Mouse (Mus musculus) spleen, adult 2 months (tissue): Measurements from ENCODE around the gene Polr3e. TPM values are rescaled to one million over a fixed set of nuclear protein-coding genes. Genes with fewer than 3 reads are reported as not detected.
"Not testable (repeated sequence)": the region's sequence is repeated elsewhere in the genome, so short reads cannot be mapped to it uniquely, and the experiment has no call there.

ENCODE experiments used
- DNase-seq, 2 experiments: peaks; one replicate each; pipeline versions ENCODE4 v3.0.0 to v3.0.0-alpha.2; 2012 to 2021; ENCODE audit warnings: low spot score in 2 of 2, low read depth in 1 of 2
- H3K27ac ChIP-seq: fragments of 200-500 bp; 2 replicates; pipeline ENCODE4 v1.5.1; 2012; ENCODE audit warnings: low read length, inconsistent platforms; ENCODE audit not compliant: insufficient read depth
- H3K27me3 ChIP-seq: fragments of 200-500 bp; 2 replicates; pipeline ENCODE4 v1.6.1; 2012; ENCODE audit warnings: mild to moderate bottlenecking, moderate library complexity, low read length, inconsistent platforms; ENCODE audit not compliant: control insufficient read depth, insufficient read depth
- H3K36me3 ChIP-seq: fragments of 200-500 bp; 2 replicates; pipeline ENCODE4 v1.6.1; 2012; ENCODE audit warnings: mild to moderate bottlenecking, low read length, inconsistent platforms; ENCODE audit not compliant: control insufficient read depth, insufficient read depth
- H3K4me1 ChIP-seq: fragments of 200-500 bp; 2 replicates; pipeline ENCODE4 v1.6.1; 2011; ENCODE audit warnings: inconsistent platforms; ENCODE audit not compliant: control insufficient read depth, insufficient read depth, insufficient read length
- H3K4me3 ChIP-seq: fragments of 200-500 bp; 2 replicates; pipeline ENCODE4 v1.5.1; 2011; ENCODE audit warnings: mild to moderate bottlenecking, inconsistent platforms; ENCODE audit not compliant: insufficient read depth, insufficient read length; ENCODE audit errors: extremely low read depth
- CTCF ChIP-seq: fragments of 200-500 bp; IDR thresholded peaks from 2 replicates; pipeline ENCODE4 v1.5.1; 2011; ENCODE audit warnings: mild to moderate bottlenecking, inconsistent platforms; ENCODE audit not compliant: insufficient read depth, insufficient read length, insufficient replicate concordance; ENCODE audit errors: extremely low read depth
- POLR2A ChIP-seq: fragments of 200-500 bp; IDR thresholded peaks from 2 replicates; pipeline ENCODE4 v1.6.1; 2011; ENCODE audit warnings: low read depth, low read length, inconsistent platforms
- WGBS: fragments of 180-500 bp; shearing (Covaris S2); methylation state at CpG from one replicate; pipeline ENCODE4 v1.1.7; 2018; 5-methylcytosine and 5-hydroxymethylcytosine counted together
- polyA plus RNA-seq: library from polyadenylated mRNA; depleted of rRNA; stranded (reverse); fragments of >200 nt; gene quantifications from 2 replicates; pipeline ENCODE4 v1.2.3, GENCODE M21; 2012

The Polr3e gene
- polyA plus RNA-seq, 1 experiment: 14.2 TPM

- H3K4me1 ChIP-seq: no peaks in the 10 kb centered on the region
- no peak overlapping the region for H3K4me3 ChIP-seq
- H3K27me3 ChIP-seq: no peaks in the 10 kb centered on the region
- no peak for TF ChIP-seq POLR2A
- TF ChIP-seq CTCF: no peak
- 90% methylated on average over 4 of the region's 4 CpGs for WGBS
- H3K27ac ChIP-seq: no peak overlapping the region
- DNase-seq: no peak
- H3K36me3 ChIP-seq: peaks cover 3% of the 10 kb centered on the region; the same call in 1 of the 2 replicates
Observed at GRCm38 (mm10) chr7:120884746-120885145, 32.8 kb upstream of the Polr3e start.

- no peaks in the 10 kb centered on the region for H3K27me3 ChIP-seq
- 90% methylated on average over 5 of the region's 5 CpGs for WGBS
- H3K36me3 ChIP-seq: peaks cover 10% of the 10 kb centered on the region
- H3K4me1 ChIP-seq: no peaks in the 10 kb centered on the region
- H3K27ac ChIP-seq: no peak overlapping the region
- H3K4me3 ChIP-seq: no peak overlapping the region
- TF ChIP-seq POLR2A: no peak
- TF ChIP-seq CTCF: no peak
- DNase-seq: no peak
Observed at GRCm38 (mm10) chr7:120893123-120893522, 24.4 kb upstream of the Polr3e start.

DNA sequence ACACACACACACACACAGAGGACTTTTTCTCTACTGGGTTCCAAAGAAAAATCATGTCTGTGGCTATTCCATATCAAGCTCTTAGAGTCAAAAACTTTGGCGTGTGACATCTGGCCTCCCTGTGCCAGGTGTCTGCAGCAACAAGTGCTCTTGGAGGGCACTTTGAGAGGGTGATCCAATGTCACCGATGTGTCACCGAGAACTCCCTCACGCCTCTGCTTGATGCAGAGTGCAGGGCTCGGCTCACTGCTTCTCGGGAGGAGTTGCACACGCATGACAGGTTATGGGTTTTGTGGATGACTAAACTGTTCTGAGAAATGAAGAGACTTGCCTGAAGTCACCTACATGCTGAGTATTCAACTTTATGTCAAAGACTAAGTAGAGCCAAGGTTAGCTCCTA, 20.5 kb upstream of the Polr3e start:
- Histone ChIP-seq H3K36me3 (peaks cover 5% of the 10 kb centered on the region), H3K27me3 (no peaks in the 10 kb centered on the region), H3K4me3 (no peak overlapping the region), H3K4me1 (peaks cover 6% of the 10 kb centered on the region; the same call in 1 of the 2 replicates), H3K27ac (no peak overlapping the region)
- WGBS: 91% methylated on average over 7 of the region's 7 CpGs
- TF ChIP-seq POLR2A: no peak
- DNase-seq: no peak

- no peak for TF ChIP-seq CTCF
- TF ChIP-seq POLR2A: no peak
- no peak for DNase-seq
- Histone ChIP-seq H3K4me1 (peaks cover 6% of the 10 kb centered on the region; the same call in 1 of the 2 replicates), H3K4me3 (no peak overlapping the region), H3K27me3 (no peaks in the 10 kb centered on the region), H3K27ac (no peak overlapping the region), H3K36me3 (peaks cover 5% of the 10 kb centered on the region; the same call in 1 of the 2 replicates)
- WGBS: 89% methylated on average over 9 of the region's 9 CpGs
Observed at GRCm38 (mm10) chr7:120897711-120898335, 19.7 kb upstream of the Polr3e start.

GRCm38 (mm10) chr7:120900191-120900590, 17.4 kb upstream of the Polr3e start:
- no peak for DNase-seq
- TF ChIP-seq POLR2A: no peak
- TF ChIP-seq CTCF: no peak
- no peak overlapping the region for H3K4me3 ChIP-seq
- no peak overlapping the region for H3K27ac ChIP-seq
- no peaks in the 10 kb centered on the region for H3K27me3 ChIP-seq
- 86% methylated on average over 4 of the region's 4 CpGs for WGBS
- peaks cover 3% of the 10 kb centered on the region for H3K36me3 ChIP-seq
- H3K4me1 ChIP-seq: peaks cover 6% of the 10 kb centered on the region; the same call in 1 of the 2 replicates

DNA sequence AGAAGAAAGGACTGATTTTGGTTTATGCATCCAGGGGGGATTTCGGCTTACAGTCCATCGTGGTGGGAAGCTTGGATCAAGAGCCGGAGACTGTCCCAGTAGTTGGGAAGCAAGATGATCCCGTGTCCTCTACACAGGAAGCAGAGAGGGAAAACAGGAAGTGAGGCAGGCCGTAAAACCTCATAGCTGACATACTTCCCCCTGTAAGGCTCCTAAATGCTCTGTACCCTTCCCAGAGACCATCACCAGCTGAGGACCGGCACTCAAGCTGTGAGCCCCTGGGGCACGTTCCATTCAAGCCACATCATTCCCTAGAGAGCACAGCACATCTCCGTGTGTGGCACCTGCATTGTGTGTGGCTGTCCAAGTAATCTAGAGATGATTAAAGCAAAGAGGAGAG, 15.8 kb upstream of the Polr3e start:
- TF ChIP-seq POLR2A: no peak
- no peak for TF ChIP-seq CTCF
- Histone ChIP-seq H3K4me3 (no peak overlapping the region), H3K4me1 (peaks cover 6% of the 10 kb centered on the region; the same call in 1 of the 2 replicates), H3K27me3 (no peaks in the 10 kb centered on the region), H3K27ac (no peak overlapping the region), H3K36me3 (peaks cover 3% of the 10 kb centered on the region)
- DNase-seq: no peak
- 44% methylated on average over 8 of the region's 8 CpGs for WGBS

- WGBS: 97% methylated on average over 3 of the region's 3 CpGs
- H3K4me1 ChIP-seq: peaks cover 6% of the 10 kb centered on the region; the same call in 1 of the 2 replicates
Observed at GRCm38 (mm10) chr7:120902931-120903330, 14.6 kb upstream of the Polr3e start.

GRCm38 (mm10) chr7:120910172-120910571, 7.4 kb upstream of the Polr3e start:
- H3K36me3 ChIP-seq, DNase-seq, H3K27me3 ChIP-seq, H3K4me3 ChIP-seq, H3K27ac ChIP-seq, H3K4me1 ChIP-seq: not testable (repeated sequence)
- WGBS: 76% methylated on average over 3 of the region's 3 CpGs

More at GRCm38 (mm10) chr7:120902931-120903330, 14.6 kb upstream of the Polr3e start:
- no peak for DNase-seq
- H3K36me3 ChIP-seq: peaks cover 3% of the 10 kb centered on the region
- H3K4me3 ChIP-seq: no peak overlapping the region
- no peaks in the 10 kb centered on the region for H3K27me3 ChIP-seq
- H3K27ac ChIP-seq: no peak overlapping the region
- TF ChIP-seq POLR2A (no peak), CTCF (no peak)

- H3K4me1 ChIP-seq, H3K36me3 ChIP-seq, H3K4me3 ChIP-seq, DNase-seq, H3K27me3 ChIP-seq, H3K27ac ChIP-seq: not testable (repeated sequence)
- WGBS: 81% methylated on average over 6 of the region's 6 CpGs
Observed at GRCm38 (mm10) chr7:120911268-120911667, 6.3 kb upstream of the Polr3e start.
